Mouse (Mus musculus): Measurements from ENCODE around the gene Ttll2.
"Not testable (repeated sequence)": the region's sequence is repeated elsewhere in the genome, so short reads cannot be mapped to it uniquely, and the experiment has no call there.

- TF ChIP-seq E2F4 (IDR thresholded peaks at IDR 0.05; ENCODE audit: borderline replicate concordance, low read depth, low read length); POLR2A (IDR thresholded peaks at IDR 0.05; ENCODE audit: control insufficient read depth in 1 of 2, insufficient read depth in 1 of 2, low read depth in 1 of 2, low read length in 2 of 2, poor library complexity in 1 of 2); POLR2AphosphoS5 (IDR thresholded peaks at IDR 0.05; ENCODE audit: borderline replicate concordance, low read depth, low read length); CTCF (IDR thresholded peaks at IDR 0.05 in 2 of 3, conservative IDR thresholded peaks at IDR 0.05 in 1 of 3; ENCODE audit: control insufficient read depth in 1 of 3, insufficient read depth in 1 of 3, low read depth in 2 of 3, low read length in 3 of 3, poor library complexity in 1 of 3, severe bottlenecking in 1 of 3); TCF12 (IDR thresholded peaks at IDR 0.05; ENCODE audit: low read depth, low read length); TAL1 (IDR thresholded peaks at IDR 0.05; ENCODE audit: low read length); EP300 (IDR thresholded peaks at IDR 0.05; ENCODE audit: low read depth in 1 of 2, low read length in 2 of 2): not testable (repeated sequence)
Measured at GRCm38 (mm10) chr17:7306278-7307196, 46.0 kb downstream of the Ttll2 start.
